Mouse (Mus musculus) liver, postnatal 0 days (tissue): ENCODE measurements around the gene Tctex1d2. TPM values are rescaled to one million over a fixed set of nuclear protein-coding genes. Genes with fewer than 3 reads are reported as not detected.

Source experiments
- ATAC-seq: fragments of 200-750 bp; cut with Nextera tagmentation; 2 replicates; pipeline ENCODE4 v1.8.0; 2017; ENCODE audit warnings: mild to moderate bottlenecking, moderate library complexity
- DNase-seq: peaks from one replicate; pipeline ENCODE4 v3.0.0-alpha.2; 2016
- H3K27ac ChIP-seq: fragments of 300-500 bp; sonication (generic); 2 replicates; pipeline ENCODE4 v1.5.1; 2014; ENCODE audit warnings: antibody characterized with exemption, moderate library complexity, mild to moderate bottlenecking, low read depth
- H3K27me3 ChIP-seq: fragments of 300-500 bp; sonication (generic); 2 replicates; pipeline ENCODE4 v1.6.1; 2014; ENCODE audit warnings: low read length, control low read depth, mixed read lengths; ENCODE audit not compliant: insufficient read depth
- H3K36me3 ChIP-seq: fragments of 300-500 bp; sonication (generic); replicated peaks from 2 replicates; pipeline ENCODE4 v1.6.1; 2014; ENCODE audit warnings: mild to moderate bottlenecking, control low read depth, low read length, moderate library complexity, mixed read lengths; ENCODE audit not compliant: insufficient read depth
- H3K4me1 ChIP-seq: fragments of 300-500 bp; sonication (generic); 2 replicates; pipeline ENCODE4 v1.6.1; 2014; ENCODE audit warnings: antibody characterized with exemption, mild to moderate bottlenecking, control low read depth; ENCODE audit not compliant: insufficient read depth
- H3K4me2 ChIP-seq: fragments of 300-500 bp; sonication (generic); 2 replicates; pipeline ENCODE4 v1.6.1; 2014; ENCODE audit warnings: low read depth, mild to moderate bottlenecking, low read length, moderate library complexity, mixed read lengths
- H3K4me3 ChIP-seq: fragments of 300-500 bp; sonication (generic); 2 replicates; pipeline ENCODE4 v1.5.1; 2014; ENCODE audit warnings: low read depth, low read length
- H3K9ac ChIP-seq: fragments of 300-500 bp; sonication (generic); replicated peaks from 2 replicates; pipeline ENCODE4 v1.6.1; 2014; ENCODE audit warnings: mild to moderate bottlenecking, moderate library complexity
- H3K9me3 ChIP-seq: fragments of 300-500 bp; sonication (generic); 2 replicates; pipeline ENCODE4 v1.6.1; 2016; ENCODE audit warnings: mild to moderate bottlenecking, control low read depth, low read length, mixed read lengths
- CTCF ChIP-seq: sonication (generic); IDR thresholded peaks from 2 replicates; pipeline ENCODE4 v1.5.1; 2016; ENCODE audit warnings: antibody characterized with exemption, low read depth
- EP300 ChIP-seq: IDR thresholded peaks from 2 replicates; pipeline ENCODE4 v1.6.1; 2016; ENCODE audit warnings: antibody characterized with exemption, low read depth, mild to moderate bottlenecking
- WGBS: fragments of 180-500 bp; shearing (Covaris S2); extraction: QIAGEN DNeasy Blood & Tissue Kit; methylation state at CpG from one replicate; pipeline ENCODE4 v1.1.7; 2014; ENCODE audit not compliant: insufficient replicate concordance; 5-methylcytosine and 5-hydroxymethylcytosine counted together
- polyA plus RNA-seq: library from polyadenylated mRNA; unstranded; fragments of >200 nt; fragmentation: Nextera tagmentation; extraction: Ambion mirVana; gene quantifications from 2 replicates; pipeline ENCODE4 v1.2.1, GENCODE M21; 2015

Gene Tctex1d2
- polyA plus RNA-seq, 1 experiment from 2014 or later: 6.6 TPM

GRCm38 (mm10) chr16:32389049-32389448, 30.5 kb upstream of the Tctex1d2 start:
- H3K9me3 ChIP-seq: no peaks in the 10 kb centered on the region
- H3K4me3 ChIP-seq: no peak overlapping the region
- TF ChIP-seq CTCF: no peak
- peak; percentile 78 for TF ChIP-seq EP300
- H3K27ac ChIP-seq: no peak overlapping the region
- no peaks in the 10 kb centered on the region for H3K27me3 ChIP-seq
- H3K9ac ChIP-seq: no peak overlapping the region
- DNase-seq: no peak
- ATAC-seq: no peak
- H3K4me1 ChIP-seq: peaks cover 3% of the 10 kb centered on the region; the same call in 1 of the 2 replicates
- H3K36me3 ChIP-seq: peaks cover 37% of the 10 kb centered on the region
- H3K4me2 ChIP-seq: no peak overlapping the region

- Histone ChIP-seq H3K9ac (no peak overlapping the region), H3K36me3 (peaks cover 34% of the 10 kb centered on the region), H3K9me3 (no peaks in the 10 kb centered on the region), H3K4me2 (no peak overlapping the region), H3K4me1 (peaks cover 3% of the 10 kb centered on the region; the same call in 1 of the 2 replicates), H3K4me3 (no peak overlapping the region), H3K27me3 (no peaks in the 10 kb centered on the region), H3K27ac (no peak overlapping the region)
- no peak for DNase-seq
- TF ChIP-seq CTCF (no peak), EP300 (no peak)
- no peak for ATAC-seq
- WGBS: 67% methylated on average over 3 of the region's 3 CpGs
Observed at GRCm38 (mm10) chr16:32389841-32390240, 29.7 kb upstream of the Tctex1d2 start.

- Histone ChIP-seq H3K4me3 (no peak overlapping the region), H3K27me3 (no peaks in the 10 kb centered on the region), H3K9me3 (no peaks in the 10 kb centered on the region), H3K4me1 (peaks cover 3% of the 10 kb centered on the region), H3K9ac (no peak overlapping the region), H3K27ac (peak overlapping the region; percentile 41; the same call in 1 of the 2 replicates), H3K4me2 (no peak overlapping the region), H3K36me3 (peaks cover 25% of the 10 kb centered on the region)
- ATAC-seq (no peak), DNase-seq (no peak)
- 70% methylated on average over 3 of the region's 3 CpGs for WGBS
- no peak for TF ChIP-seq CTCF
- no peak for TF ChIP-seq EP300
Observed at GRCm38 (mm10) chr16:32390882-32391281, 28.6 kb upstream of the Tctex1d2 start.

- no peak overlapping the region for H3K4me2 ChIP-seq
- DNase-seq (no peak), ATAC-seq (no peak)
- H3K36me3 ChIP-seq: peaks cover 10% of the 10 kb centered on the region
- WGBS: 53% methylated on average over 6 of the region's 6 CpGs
- no peak overlapping the region for H3K4me3 ChIP-seq
- no peak overlapping the region for H3K9ac ChIP-seq
- peak overlapping the region; percentile 51; the same call in 1 of the 2 replicates for H3K27ac ChIP-seq
- H3K9me3 ChIP-seq: no peaks in the 10 kb centered on the region
- no peaks in the 10 kb centered on the region; the same call in 1 of the 2 replicates for H3K4me1 ChIP-seq
- TF ChIP-seq EP300 (no peak), CTCF (no peak)
- no peaks in the 10 kb centered on the region for H3K27me3 ChIP-seq
Observed at GRCm38 (mm10) chr16:32395679-32396540, 23.6 kb upstream of the Tctex1d2 start.

GRCm38 (mm10) chr16:32396541-32396835, 23.0 kb upstream of the Tctex1d2 start:
- Histone ChIP-seq H3K36me3 (peaks cover 6% of the 10 kb centered on the region; the same call in 1 of the 2 replicates), H3K27me3 (no peaks in the 10 kb centered on the region), H3K9me3 (no peaks in the 10 kb centered on the region), H3K4me2 (no peak overlapping the region), H3K4me1 (no peaks in the 10 kb centered on the region; the same call in 1 of the 2 replicates), H3K9ac (no peak overlapping the region), H3K27ac (no peak overlapping the region), H3K4me3 (no peak overlapping the region)
- DNase-seq: no peak
- 64% methylated on average over 3 of the region's 3 CpGs for WGBS
- ATAC-seq: no peak
- TF ChIP-seq CTCF (no peak), EP300 (no peak)

GRCm38 (mm10) chr16:32398206-32398605, 21.3 kb upstream of the Tctex1d2 start:
- Histone ChIP-seq H3K27me3 (no peaks in the 10 kb centered on the region), H3K9ac (no peak overlapping the region), H3K4me3 (no peak overlapping the region), H3K9me3 (no peaks in the 10 kb centered on the region), H3K27ac (no peak overlapping the region), H3K4me2 (no peak overlapping the region), H3K4me1 (no peaks in the 10 kb centered on the region; the same call in 1 of the 2 replicates), H3K36me3 (peaks cover 1% of the 10 kb centered on the region; the same call in 1 of the 2 replicates)
- WGBS: 56% methylated on average over 3 of the region's 3 CpGs
- ATAC-seq (no peak), DNase-seq (no peak)
- no peak for TF ChIP-seq CTCF
- no peak for TF ChIP-seq EP300
